Mouse (Mus musculus) urinary bladder, adult 18-20 months (tissue): ENCODE results near the gene Edem1.

ENCODE experiments used
- DNase-seq, 2 experiments: peaks; one replicate each; pipeline ENCODE4 v3.0.0; 2022; ENCODE audit warnings: low spot score in 2 of 2, mixed read lengths in 2 of 2

Edem1 gene

GRCm38 (mm10) chr6:108828234-108828868 lies at the start of gene Edem1:
Gene Edem1 (plus strand): TSS chr6:108828641.
- DNase-seq, result peak; percentile 98 to 99

GRCm38 (mm10) chr6:108781865-108782264 lies 46.6 kb upstream of the Edem1 start:
- no peak for DNase-seq

- peak; percentile 91 to 96 for DNase-seq
These were observed 45.8 kb upstream of the Edem1 start, which contains the start of gene Arl8b for GRCm38 (mm10) chr6:108782526-108783183. Gene Arl8b (plus strand): TSS chr6:108783099.

- DNase-seq, result peak; percentile 9 to 45
These were observed 45.1 kb upstream of the Edem1 start for GRCm38 (mm10) chr6:108783184-108783881.

GRCm38 (mm10) chr6:108784056-108784455 lies 44.4 kb upstream of the Edem1 start:
- DNase-seq, result peak; percentile 26 to 66

DNA sequence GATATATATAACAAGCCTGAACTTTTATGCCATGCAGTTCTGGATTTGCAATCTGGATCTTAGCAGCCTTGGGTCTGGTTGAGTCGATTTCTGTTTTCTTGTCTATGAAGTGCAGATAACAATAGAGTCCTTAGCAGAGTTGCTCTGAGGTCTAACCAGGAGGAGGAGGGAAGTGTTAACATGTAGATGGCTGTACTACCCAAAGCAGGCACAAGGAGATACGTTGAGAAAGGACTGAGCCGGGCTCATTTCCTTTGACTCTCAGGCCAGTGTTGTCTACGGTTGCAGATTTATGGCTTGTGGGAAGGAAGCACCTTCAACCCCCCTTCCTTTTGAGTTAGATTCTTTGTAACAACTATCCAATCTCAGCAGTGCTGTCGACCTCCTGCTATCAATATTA lies 43.6 kb upstream of the Edem1 start:
- DNase-seq, result no peak

GRCm38 (mm10) chr6:108785551-108785950 lies 42.9 kb upstream of the Edem1 start:
- no peak for DNase-seq

DNA sequence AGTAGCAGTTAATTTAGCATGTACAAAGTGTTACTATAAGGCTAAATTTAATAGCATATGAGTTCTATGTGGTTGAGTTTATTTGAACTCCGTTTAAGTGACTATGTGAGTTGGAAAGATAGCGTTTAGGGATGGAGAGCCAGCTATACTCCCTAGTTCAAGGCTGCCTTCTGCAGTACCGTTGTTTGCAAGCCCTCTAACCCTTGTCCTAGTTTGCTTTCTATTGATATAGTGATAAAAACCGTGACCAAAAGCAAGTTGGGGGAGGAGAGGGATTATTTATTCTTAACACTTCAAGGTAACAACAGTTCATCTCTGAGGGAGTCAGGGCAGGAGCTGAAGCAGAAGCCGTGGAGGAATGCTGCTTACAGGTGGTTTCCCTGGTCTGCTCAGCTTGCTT lies 36.9 kb upstream of the Edem1 start:
- no peak for DNase-seq

DNA sequence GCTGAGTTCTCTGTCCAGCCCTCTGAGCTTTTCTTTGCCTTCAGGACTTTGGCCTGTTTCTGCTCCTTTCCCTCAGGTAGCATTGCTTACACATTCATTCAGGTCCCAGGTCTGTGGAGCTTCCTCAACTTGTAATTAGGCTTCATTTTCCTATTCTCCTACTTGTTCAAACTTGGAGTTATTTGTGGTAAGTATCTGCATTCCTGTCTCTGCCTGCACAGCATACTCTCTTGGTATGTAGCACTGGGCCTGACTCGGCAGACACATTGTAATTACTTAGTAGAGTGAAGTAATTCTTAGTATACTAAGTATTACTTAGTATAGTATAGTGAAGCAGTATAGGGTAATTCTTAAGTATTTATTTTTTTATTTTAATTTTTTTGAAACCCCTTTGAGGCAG lies 32.5 kb upstream of the Edem1 start:
- no peak for DNase-seq

DNA sequence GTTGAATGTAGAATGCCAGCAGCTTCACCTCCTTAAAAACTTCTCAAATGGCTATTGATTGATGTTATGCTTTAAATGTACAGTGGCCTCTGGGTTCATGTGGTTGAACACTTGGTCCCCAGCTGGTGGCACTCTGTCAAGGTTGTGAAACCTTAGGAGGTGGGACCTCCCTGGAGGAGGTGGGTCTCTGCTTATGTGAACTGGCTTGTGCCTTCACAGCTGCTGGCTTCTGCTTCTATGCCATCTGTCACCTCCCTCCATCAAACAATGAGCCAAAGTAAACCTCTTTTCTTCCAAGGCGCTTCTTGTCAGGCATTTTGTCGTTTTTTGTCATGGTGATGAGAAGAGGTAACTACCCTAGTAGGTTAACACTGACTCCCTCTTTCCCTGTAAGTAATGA lies 31.7 kb upstream of the Edem1 start:
- DNase-seq, result no peak

DNA sequence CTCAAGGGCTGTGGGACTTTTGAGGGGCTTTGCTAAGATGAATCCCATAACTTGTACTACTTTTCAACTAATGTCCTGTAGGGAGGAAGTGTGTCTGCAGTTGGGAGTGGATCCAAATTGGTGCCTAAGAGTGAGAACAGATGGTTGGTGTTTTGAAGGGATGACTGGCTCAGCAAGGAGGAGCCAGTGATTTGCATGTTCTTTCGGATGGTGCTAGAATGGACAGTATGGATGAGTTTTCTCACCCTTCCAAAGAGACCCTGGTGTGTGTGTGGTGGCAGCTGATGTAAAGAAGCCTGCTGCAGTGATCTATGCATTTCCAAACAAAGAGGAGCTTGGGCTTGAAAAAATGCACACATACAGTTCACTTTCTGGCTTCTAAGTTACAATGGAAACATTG lies 23.2 kb upstream of the Edem1 start:
- DNase-seq, result no peak

GRCm38 (mm10) chr6:108805871-108806270 lies 22.6 kb upstream of the Edem1 start:
- DNase-seq, result no peak

GRCm38 (mm10) chr6:108807446-108807845 lies 21.0 kb upstream of the Edem1 start:
- no peak for DNase-seq

DNA sequence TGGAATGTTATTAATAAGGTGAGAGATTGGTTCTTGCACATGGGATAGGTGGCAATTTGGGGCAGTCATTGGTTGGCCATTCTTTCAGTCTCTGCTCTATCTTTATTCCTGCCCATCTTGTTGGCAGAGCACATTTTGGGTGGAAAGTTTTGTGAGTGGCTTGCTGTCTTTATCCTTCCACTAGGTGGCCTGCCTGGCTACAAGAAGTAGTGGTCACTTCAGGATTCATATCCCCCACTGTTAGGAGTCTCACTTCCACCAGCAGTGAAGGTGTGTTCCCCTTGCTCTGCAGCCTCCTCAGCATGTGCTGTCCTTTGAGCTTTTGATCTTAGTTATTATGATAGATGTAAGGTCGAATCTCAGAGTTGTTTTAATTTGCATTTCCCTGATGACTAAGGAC lies 19.7 kb upstream of the Edem1 start:
- DNase-seq, result no peak

- DNase-seq, result no peak
These were observed 18.2 kb upstream of the Edem1 start for GRCm38 (mm10) chr6:108810237-108810636.

DNA sequence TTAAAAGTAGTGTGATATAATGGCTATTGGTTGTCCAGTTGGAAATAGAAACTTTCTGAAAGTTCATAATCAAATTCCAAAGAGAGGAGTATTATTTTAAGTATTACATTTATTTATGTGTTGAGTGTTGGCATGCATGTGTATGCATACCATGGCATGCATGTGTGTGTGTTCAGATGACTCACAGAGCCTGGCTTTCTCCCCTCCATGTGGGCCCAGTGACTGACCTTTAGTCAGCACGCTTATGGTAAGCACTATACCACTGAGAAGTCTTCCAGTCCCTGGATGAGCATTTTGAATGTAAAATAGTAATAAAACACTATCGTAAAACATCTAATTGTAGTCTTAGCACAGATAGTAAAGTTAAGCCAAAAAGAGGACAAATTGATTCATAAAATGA lies 16.3 kb upstream of the Edem1 start:
- no peak for DNase-seq

DNA sequence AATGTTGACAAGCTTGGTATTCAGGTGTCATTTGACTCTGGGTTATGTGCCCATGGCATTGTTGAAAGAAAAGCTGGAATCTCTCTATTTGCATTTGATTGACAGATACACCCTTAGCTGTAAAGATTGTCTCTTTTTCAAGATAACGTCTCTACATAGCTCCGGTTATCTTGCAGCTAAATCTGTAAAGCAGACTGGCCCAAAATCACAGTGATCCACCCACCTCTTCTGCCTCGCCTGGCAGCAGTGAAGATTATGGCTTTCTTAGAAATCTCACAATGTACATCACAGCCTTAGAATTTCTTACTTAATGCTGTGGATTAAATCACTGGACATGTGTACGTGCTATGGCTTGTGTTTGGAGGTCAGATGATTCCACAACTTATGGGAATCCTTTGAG lies 10.9 kb upstream of the Edem1 start:
- DNase-seq, result no peak

DNA sequence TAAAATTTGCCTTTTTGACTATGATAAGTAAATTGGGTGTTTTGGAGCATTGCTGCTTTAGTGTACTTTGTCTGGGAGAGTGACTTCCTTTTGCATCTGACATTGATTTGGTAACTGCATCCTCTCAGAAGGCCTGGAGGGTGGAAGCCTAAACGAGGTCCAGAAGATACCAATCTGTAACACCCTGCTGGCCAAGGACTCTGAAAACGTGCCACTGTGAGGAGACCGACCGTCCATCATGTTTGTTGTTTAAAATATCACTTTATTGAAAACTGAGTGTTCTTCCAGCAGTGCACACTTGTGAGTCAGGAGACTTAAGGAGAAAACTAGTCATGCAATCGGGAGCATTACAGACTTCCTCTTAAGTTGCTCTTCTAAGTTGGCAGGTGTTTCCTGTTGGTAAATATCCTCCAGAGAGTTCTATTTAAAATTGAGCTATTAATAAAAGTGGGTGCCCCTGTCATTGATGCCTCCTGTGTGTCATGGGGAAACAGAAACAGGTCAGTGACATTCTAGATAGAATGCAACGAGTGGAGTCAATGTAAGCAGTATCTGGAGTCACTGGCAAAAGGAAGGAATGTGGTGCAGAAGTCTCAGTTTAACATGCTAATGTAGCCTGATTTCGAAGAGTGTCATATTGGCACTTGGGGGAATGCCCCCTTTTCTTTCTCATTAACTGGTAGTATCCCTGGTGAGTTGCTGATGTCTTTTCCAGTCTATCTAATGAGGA lies 3.5 kb upstream of the Edem1 start:
- DNase-seq, result no peak

DNA sequence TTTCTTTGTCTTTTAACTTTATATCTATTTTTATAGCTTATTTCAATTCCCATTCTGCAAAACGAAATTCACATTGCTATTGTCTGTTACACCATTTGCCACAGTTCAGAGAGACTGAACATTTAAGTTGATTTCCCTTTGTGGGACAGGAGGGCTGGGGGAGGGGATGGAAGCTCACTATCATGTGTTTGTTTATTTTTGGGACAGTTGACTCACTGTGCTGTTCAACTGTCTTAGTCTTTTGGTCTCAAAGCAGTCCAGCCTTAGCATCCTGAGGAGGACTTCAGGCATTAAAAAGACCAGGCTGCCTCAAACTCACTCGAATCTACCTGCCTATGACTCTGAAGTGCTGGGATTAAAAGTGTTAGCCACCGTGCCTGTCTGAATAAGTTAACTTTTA lies 2.4 kb upstream of the Edem1 start:
- no peak for DNase-seq

DNA sequence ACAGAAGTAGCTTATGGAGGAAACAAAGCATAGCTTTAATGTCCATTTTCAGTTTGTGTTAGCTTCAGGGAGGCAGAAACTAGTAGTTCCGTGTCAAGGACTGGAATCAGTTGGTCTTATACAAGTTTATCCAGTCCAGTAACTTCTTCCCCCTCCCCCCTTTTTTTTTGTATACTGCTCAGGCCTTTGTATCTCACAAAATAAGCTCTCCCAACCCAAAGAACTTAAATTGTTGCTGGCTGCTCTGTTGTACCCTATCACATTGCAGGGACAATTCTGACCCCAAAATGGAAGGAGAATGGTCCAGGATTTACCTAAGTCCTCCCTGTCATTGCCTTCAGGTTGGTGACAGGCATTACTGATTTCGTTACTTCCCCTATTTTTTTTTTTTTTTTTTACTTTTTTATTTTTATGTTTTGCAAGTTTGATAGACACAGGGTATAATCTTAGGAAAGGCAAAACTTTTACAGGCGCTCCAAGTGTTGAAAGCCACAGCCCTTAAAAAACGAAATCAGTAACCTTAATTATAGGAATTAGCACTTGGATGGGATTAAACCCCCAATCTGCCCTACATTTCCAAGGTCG lies 1.0 kb upstream of the Edem1 start:
- DNase-seq, result no peak

GRCm38 (mm10) chr6:108828872-108829271 lies 431 bp downstream of the Edem1 start:
- no peak for DNase-seq
